In the genomic region with DNA sequence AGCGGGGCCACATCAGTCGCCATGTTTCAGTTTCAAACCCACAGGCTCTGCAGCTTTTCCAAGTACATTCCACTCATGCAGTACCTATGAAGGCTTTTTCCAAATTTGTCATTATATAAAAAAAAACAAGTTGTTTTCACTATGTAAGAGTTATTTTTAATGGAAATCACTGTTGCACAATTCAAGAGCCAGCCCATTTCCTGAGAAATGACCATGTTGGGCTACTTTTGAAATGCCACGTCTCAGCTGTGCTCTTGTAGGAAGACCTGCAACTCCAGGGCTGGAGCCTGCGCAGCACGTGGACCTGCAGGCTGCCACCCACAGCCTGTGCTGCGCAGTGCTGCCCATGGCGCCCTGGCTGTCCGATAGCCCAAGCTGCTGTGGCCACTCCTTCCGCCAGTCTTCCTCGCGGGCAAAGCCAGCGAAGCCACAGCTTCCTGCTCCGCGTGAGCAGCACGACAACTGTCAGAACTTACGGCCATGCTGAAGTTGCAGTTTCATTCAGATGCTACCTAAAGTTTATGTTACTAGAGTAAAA, we compare ENCODE assay signal across 17 mouse cellular contexts. TPM values are rescaled to one million over a fixed set of nuclear protein-coding genes. Genes with fewer than 3 reads are reported as not detected.
A peak's percentile ranks its signal among the peaks of the same experiment; 100 is the strongest.
DNase-seq lines count a peak whose midpoint lies in the region; ATAC-seq and TF ChIP-seq lines count a peak whose summit lies in the region.
"Had no signal": no experiment of that assay in that cellular context is flagged by ENCODE, and none has a peak within 500 bp of the region (broad histone marks: within the 10 kb centered on the region; RNA-seq: fewer than 3 reads in every experiment).

No protein-coding gene starts in this region.

- H3K4me1 ChIP-seq in liver, embryonic 15.5 days (replicated peaks) = no peaks in the 10 kb centered on the region
- H3K4me1 ChIP-seq in cerebellum, adult 2 months (ENCODE audit: control insufficient read depth, insufficient read depth, low read length) = no peaks in the 10 kb centered on the region; the same call in 1 of the 2 replicates
- H3K4me1 ChIP-seq: embryonic facial prominence, embryonic 15.5 days; forebrain, embryonic 15.5 days had no signal

- no peak overlapping the region for H3K9ac ChIP-seq in liver, embryonic 15.5 days
- H3K9ac ChIP-seq: embryonic facial prominence, embryonic 15.5 days; forebrain, embryonic 15.5 days had no signal

- H3K36me3 ChIP-seq in liver, embryonic 15.5 days (replicated peaks) = peaks cover 95% of the 10 kb centered on the region

- no peak for TF ChIP-seq CTCF in cerebellum, adult 2 months (IDR thresholded peaks at IDR 0.05; ENCODE audit: borderline replicate concordance, insufficient read depth, low read depth, low read length)

- 39% methylated on average over 16 of the region's 16 CpGs for WGBS in liver, embryonic 15.5 days (ENCODE audit: insufficient replicate concordance)
- WGBS in cerebellum, adult 2 months = 77% methylated on average over 16 of the region's 16 CpGs

- no peak overlapping the region for H3K27ac ChIP-seq in liver, embryonic 15.5 days (replicated peaks)
- no peak overlapping the region for H3K27ac ChIP-seq in cerebellum, adult 2 months (ENCODE audit: insufficient read depth, low read length)
- H3K27ac ChIP-seq: embryonic facial prominence, embryonic 15.5 days; forebrain, embryonic 15.5 days had no signal

- H3K27me3 ChIP-seq in liver, embryonic 15.5 days = no peaks in the 10 kb centered on the region
- no peaks in the 10 kb centered on the region for H3K27me3 ChIP-seq in cerebellum, adult 2 months (ENCODE audit: control insufficient read depth, insufficient read depth, low read length)
- H3K27me3 ChIP-seq: embryonic facial prominence, embryonic 15.5 days; forebrain, embryonic 15.5 days had no signal

- H3K9me3 ChIP-seq in liver, embryonic 15.5 days (replicated peaks) = no peaks in the 10 kb centered on the region
- H3K9me3 ChIP-seq: embryonic facial prominence, embryonic 15.5 days; forebrain, embryonic 15.5 days had no signal

- no peak overlapping the region for H3K4me2 ChIP-seq in liver, embryonic 15.5 days
- H3K4me2 ChIP-seq: embryonic facial prominence, embryonic 15.5 days; forebrain, embryonic 15.5 days had no signal

- no peak overlapping the region for H3K4me3 ChIP-seq in liver, embryonic 15.5 days (replicated peaks)
- H3K4me3 ChIP-seq in cerebellum, adult 2 months (replicated peaks; ENCODE audit: insufficient read depth, low read depth, low read length) = no peak overlapping the region
- H3K4me3 ChIP-seq: embryonic facial prominence, embryonic 15.5 days; forebrain, embryonic 15.5 days had no signal

- TF ChIP-seq POLR2A in cerebellum, adult 2 months (IDR thresholded peaks at IDR 0.05; ENCODE audit: borderline replicate concordance, insufficient read depth, low read length) = no peak

- ATAC-seq in liver, embryonic 15.5 days (ENCODE audit: insufficient read depth) = peak; percentile 26; the same call in 1 of the 2 replicates
- ATAC-seq: CD4-positive, CD25-positive, alpha-beta regulatory T cell, adult 4 months; forebrain, embryonic 15.5 days had no signal

- peak; percentile 97 for DNase-seq in 416B (ENCODE audit: low read depth)
- DNase-seq in brain, adult 2 months (ENCODE audit: low read depth, low spot score) = peak; percentile 41
- peak; percentile 41 to 78 for DNase-seq in lung, postnatal 4 days
- no peak for DNase-seq in cerebellum, postnatal 4 days (ENCODE audit: low spot score in 2 of 2)
- no peak for DNase-seq in kidney, adult 11 months
- DNase-seq in cerebellum, adult 2 months = no peak
- DNase-seq in cerebellum, adult 11-12 months = no peak
- DNase-seq: adrenal gland, postnatal 10 days; cerebellum, adult 9-11 months; gastrocnemius, postnatal 14 days; kidney, postnatal 4 days; spleen, adult 18-20 months; thymus, postnatal 14 days had no signal

RNA-seq across cellular contexts. Expression of gene Gorasp1, which starts 12.2 kb away (rescaled TPM):
- 9.9 and 11.4 TPM in 2 replicates for polyA plus RNA-seq in liver, embryonic 15.5 days (2015; fragmentation: Nextera tagmentation; extraction: Ambion mirVana)
- polyA plus RNA-seq in cerebellum, adult 2 months (2012; rRNA removed) = 22.1 and 23.6 TPM in 2 replicates

RNA-seq across cellular contexts. Expression of gene Ttc21a, which starts 12.2 kb away (rescaled TPM):
- polyA plus RNA-seq in liver, embryonic 15.5 days (2015; fragmentation: Nextera tagmentation; extraction: Ambion mirVana) = 0.14 and 0.22 TPM in 2 replicates
- 0.56 and 1.2 TPM in 2 replicates for polyA plus RNA-seq in cerebellum, adult 2 months (2012; rRNA removed)

RNA-seq across cellular contexts. Expression of gene Wdr48, which starts 30.5 kb away (rescaled TPM):
- polyA plus RNA-seq in liver, embryonic 15.5 days (2015; fragmentation: Nextera tagmentation; extraction: Ambion mirVana) = 21.2 and 21.4 TPM in 2 replicates
- 60.5 and 69.2 TPM in 2 replicates for polyA plus RNA-seq in cerebellum, adult 2 months (2012; rRNA removed)

RNA-seq across cellular contexts. Expression of gene Csrnp1, which starts 59.3 kb away (rescaled TPM):
- polyA plus RNA-seq in liver, embryonic 15.5 days (2015; fragmentation: Nextera tagmentation; extraction: Ambion mirVana) = 2.0 and 2.8 TPM in 2 replicates
- polyA plus RNA-seq in cerebellum, adult 2 months (2012; rRNA removed) = 11.1 and 12.6 TPM in 2 replicates

Comparison
In these comparisons a context has a peak if more than half of its experiments do, and no peak if none do; other contexts are left out.
1. DNase-seq: peak in 416B (single experiment), brain, adult 2 months (single experiment) and lung, postnatal 4 days (2 of 2); none in cerebellum, postnatal 4 days (0 of 2), kidney, adult 11 months (single experiment), cerebellum, adult 2 months (0 of 2) and cerebellum, adult 11-12 months (single experiment).